Mouse (Mus musculus) thymus, adult 18-20 months (tissue): ENCODE measurements around the gene Adgrg5.

ENCODE experiments used
- DNase-seq, 2 experiments: peaks; one replicate each; pipeline ENCODE4 v3.0.0; 2022; ENCODE audit warnings: mixed read lengths in 2 of 2

Adgrg5 gene

DNA sequence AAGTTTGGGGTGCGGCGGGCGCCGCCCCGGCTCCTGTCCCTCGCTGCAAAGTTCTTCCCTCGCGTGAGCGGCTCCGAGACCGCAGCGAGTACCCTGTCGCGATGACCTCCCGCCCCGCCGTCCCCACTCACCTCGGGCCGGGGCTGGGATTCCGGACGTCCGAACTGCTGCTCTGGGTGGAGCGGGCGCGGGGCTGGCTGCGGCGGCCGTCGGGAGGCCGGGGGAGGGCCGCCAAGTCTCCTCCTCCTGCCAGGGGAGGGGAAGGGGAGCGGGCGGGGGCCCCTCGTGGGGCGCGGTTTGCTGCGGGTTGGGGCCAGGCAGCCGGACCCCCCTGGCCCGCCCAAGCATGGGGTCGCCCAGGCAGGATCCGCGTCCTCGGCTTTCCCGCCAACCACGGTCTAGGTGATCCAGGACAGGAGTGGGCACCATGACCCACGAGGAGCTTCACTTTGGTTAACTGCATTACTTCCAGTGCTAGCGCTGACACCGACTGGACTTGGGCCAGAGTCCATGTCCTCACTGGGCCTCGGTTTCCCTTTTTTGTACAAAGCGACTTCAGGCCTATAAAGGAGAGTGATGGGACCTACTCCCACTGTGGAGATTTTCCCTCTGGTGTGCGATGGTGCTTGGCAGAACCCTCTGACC lies 5.5 kb upstream of the Adgrg5 start, which contains the start of gene Ccdc102a:
TSS of gene Ccdc102a (minus strand) at position 248 of the 645 bp plus-strand sequence.
- DNase-seq, result no peak

- DNase-seq, result no peak
Observed at GRCm38 (mm10) chr8:94919256-94919655, 4.2 kb upstream of the Adgrg5 start.

- no peak for DNase-seq
Observed at GRCm38 (mm10) chr8:94922176-94922575, 1.3 kb upstream of the Adgrg5 start.

GRCm38 (mm10) chr8:94922602-94923001 lies 892 bp upstream of the Adgrg5 start:
- DNase-seq, result no peak

GRCm38 (mm10) chr8:94928227-94928626 lies 4.7 kb downstream of the Adgrg5 start:
- no peak for DNase-seq

GRCm38 (mm10) chr8:94933918-94934317 lies 10.4 kb downstream of the Adgrg5 start:
- DNase-seq, result no peak

DNA sequence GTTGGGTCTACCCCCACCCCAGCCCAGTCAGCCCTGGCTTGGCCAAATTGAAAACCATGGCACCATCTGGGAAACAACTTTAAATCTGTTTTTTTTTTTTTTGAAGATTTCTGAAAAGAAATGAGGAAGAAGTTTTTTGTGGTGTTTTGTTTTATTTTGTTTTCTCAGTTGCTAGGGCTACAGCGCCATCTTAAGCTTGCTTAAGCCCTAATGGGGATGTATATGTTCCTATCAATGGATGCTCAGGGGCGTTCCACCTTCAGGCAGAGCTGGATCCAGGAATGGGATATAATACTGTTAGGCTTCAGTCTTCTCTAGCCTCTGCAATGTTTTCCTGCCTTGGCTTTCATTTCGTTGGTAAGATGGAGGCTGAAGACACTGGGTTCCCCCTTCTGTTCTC lies 11.7 kb downstream of the Adgrg5 start:
- DNase-seq, result no peak

GRCm38 (mm10) chr8:94942566-94942965 lies 19.1 kb downstream of the Adgrg5 start:
- peak in 1 of 2 experiments; percentile 52 for DNase-seq

- DNase-seq, result no peak
Observed at GRCm38 (mm10) chr8:94945185-94945584, 21.7 kb downstream of the Adgrg5 start.

DNA sequence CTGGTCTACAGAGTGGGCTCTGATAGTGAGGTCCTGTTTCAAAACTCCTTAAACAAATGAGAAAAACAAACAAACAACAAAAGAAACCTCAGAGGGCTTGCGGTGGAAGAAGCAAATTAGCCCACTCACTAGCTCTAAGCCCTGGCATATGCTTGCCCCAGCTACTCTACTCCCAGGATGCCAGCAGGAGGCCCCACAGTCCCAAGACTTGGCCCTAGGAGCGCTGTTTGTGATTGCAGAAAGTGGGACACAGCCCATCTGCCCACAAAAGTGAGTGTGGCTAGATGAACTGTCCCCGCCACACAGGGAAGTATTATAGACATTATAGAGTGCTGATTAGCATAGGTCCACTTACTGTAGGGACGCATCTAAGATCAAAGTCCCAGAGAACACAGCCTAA lies 24.9 kb downstream of the Adgrg5 start:
- no peak for DNase-seq

GRCm38 (mm10) chr8:94949010-94949409 lies 25.5 kb downstream of the Adgrg5 start:
- no peak for DNase-seq

GRCm38 (mm10) chr8:94950046-94950445 lies 26.6 kb downstream of the Adgrg5 start:
- DNase-seq, result peak; percentile 40 to 44

- DNase-seq, result no peak
Observed at GRCm38 (mm10) chr8:94950458-94950857, 27.0 kb downstream of the Adgrg5 start.

- DNase-seq, result no peak
Observed at GRCm38 (mm10) chr8:94952086-94952485, 28.6 kb downstream of the Adgrg5 start.

- DNase-seq, result no peak
Observed at GRCm38 (mm10) chr8:94953624-94954367, 30.3 kb downstream of the Adgrg5 start.

DNA sequence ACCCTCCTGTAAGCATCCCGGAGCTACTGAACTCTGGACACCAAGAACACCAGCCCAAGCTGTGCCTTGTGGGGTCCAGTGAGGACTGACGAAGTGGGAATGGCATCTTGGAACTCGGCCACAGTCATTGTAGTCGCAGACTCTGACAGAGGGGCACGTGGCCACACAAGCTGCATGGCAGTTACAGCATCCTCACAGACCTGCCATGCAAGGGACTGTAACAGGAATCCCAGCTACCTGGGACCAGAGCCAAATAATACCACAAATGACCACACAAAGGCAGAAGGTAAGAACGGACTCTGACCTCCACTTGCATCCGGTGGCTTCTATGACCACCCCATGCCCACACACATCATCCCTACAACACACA lies 30.9 kb downstream of the Adgrg5 start:
- no peak for DNase-seq

DNA sequence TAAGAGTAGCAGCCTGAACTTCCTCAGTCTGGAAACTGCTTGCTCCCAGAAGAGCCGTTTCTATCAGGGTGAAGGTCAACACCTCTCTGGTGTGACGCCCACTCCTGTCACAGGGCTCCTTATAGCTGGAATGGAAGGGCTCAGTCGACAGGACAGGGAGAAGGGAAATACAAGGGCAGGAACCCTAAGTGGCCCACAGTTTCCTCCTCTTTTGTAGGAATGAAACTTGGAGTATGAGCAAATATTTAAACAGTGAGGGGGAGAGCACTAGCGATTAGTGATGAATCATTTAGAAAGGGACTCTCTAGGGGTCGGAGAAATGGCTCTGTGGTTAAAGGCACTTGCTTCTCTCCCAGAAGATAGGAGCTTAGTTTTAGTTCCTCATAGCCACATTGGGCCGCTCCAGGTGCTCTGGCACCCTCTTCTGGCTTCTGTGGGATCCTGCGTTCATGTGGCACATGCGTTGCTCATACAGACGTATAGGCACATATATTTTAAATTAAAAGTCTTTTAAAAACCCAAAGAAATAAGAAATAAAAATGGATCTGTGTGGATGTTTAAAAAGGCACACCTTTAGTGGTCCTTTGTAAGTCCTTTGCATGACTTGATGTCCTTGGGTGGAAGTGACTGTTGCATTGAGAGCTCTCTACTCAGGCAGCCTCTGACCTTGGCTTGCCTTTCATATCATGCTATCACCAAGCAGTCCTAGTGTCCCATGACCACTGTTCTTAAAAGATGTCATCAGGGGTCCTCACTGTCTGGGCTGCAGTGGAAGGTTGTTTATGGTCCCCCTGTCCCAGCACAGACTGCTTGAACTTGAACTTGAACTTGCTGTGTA lies 31.6 kb downstream of the Adgrg5 start:
- DNase-seq, result peak in 1 of 2 experiments; percentile 44

GRCm38 (mm10) chr8:94956078-94956574 lies 32.6 kb downstream of the Adgrg5 start:
- DNase-seq, result peak in 1 of 2 experiments; percentile 31

DNA sequence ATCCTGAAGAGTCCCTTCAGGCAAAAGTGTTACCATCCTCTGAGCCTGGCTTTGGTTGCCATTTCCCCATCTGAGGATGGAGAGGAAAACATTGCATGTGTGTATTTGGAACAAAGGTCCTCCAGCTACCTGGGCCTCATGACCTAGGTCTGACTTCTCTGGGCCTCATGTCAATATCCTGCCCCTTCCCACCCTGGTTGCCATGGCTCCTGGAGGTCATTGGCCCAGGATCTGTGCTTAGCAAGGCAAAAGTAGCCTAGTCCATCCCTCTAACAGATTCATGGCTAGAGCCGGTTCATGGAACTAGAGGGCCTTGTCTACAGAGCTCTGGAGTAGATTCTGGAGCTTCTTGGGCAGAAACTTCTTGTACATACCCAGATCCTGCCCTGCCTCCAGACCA lies 38.7 kb downstream of the Adgrg5 start:
- DNase-seq, result no peak

GRCm38 (mm10) chr8:94964828-94965227 lies 41.3 kb downstream of the Adgrg5 start:
- DNase-seq, result no peak

- no peak for DNase-seq
Observed at GRCm38 (mm10) chr8:94966578-94966977, 43.1 kb downstream of the Adgrg5 start.

DNA sequence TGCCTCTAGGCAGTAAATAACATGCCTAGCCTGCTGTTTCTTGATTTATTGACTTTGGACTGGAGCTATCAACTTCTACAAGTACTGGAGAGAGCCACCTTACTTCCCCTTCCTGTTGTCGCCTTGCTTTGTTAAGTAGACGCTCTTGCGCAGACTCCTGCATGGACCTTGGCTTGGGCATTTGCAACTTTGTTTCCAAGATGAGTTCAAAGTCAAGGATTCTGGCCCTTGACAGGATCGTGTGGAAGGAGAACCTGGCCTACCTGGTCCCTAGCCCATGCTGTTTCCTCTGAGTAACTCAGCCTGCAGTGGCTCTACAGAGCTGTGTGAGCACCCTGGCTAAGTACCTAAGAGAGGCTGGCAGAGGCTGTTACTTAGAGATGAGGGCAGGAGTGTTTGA lies 43.6 kb downstream of the Adgrg5 start:
- DNase-seq, result no peak

GRCm38 (mm10) chr8:94967554-94967953 lies 44.1 kb downstream of the Adgrg5 start:
- DNase-seq, result no peak
